Mouse (Mus musculus): Measurements from ENCODE around the gene Myo9a. TPM values are rescaled to one million over a fixed set of nuclear protein-coding genes. Genes with fewer than 3 reads are reported as not detected.
"Not testable (repeated sequence)": the region's sequence is repeated elsewhere in the genome, so short reads cannot be mapped to it uniquely, and the experiment has no call there.

The Myo9a gene
- total RNA-seq, 2 experiments from 2014 or later = 7.8 to 9.6 TPM

DNA sequence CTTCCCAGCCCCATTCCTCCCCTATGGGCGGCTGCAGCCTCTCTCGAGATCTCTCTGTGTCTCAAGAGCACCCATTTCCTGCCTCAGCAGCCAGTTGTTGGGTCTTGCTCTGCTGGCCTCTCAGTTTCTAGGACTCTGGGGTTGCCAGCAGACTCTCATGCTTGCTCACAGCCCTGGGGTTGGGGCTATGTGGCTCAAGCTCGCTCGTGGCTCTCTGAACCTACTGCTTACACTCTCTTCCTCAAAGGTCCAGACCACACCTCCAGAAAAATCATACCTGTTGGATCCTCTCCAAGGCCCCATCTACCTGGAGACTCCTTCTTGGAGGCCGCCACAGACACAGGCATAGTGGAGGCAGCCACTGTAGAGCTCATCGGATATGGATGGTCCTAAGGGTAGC lies 198.8 kb downstream of the Myo9a start:
- DNase-seq = no peak

DNA sequence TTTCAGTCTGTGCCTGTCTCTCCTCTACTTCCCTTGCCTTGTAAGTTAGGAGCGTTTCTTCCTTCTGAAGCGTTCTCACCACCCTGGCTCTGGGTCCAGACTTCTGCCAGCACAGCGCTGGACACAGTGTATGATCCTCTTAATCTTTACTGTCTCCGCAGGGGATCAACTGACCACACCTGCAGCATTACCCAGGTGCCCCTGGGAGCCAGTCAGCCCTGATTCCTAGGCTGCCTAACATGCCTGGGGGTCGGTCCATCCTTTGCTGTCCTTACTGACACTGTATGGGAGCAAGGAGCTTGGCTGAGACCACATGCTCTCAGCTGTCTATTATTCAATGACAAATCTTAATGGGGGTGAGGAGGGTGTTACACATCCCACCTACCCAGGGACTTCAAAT lies 199.3 kb downstream of the Myo9a start:
- DNase-seq = no peak

DNA sequence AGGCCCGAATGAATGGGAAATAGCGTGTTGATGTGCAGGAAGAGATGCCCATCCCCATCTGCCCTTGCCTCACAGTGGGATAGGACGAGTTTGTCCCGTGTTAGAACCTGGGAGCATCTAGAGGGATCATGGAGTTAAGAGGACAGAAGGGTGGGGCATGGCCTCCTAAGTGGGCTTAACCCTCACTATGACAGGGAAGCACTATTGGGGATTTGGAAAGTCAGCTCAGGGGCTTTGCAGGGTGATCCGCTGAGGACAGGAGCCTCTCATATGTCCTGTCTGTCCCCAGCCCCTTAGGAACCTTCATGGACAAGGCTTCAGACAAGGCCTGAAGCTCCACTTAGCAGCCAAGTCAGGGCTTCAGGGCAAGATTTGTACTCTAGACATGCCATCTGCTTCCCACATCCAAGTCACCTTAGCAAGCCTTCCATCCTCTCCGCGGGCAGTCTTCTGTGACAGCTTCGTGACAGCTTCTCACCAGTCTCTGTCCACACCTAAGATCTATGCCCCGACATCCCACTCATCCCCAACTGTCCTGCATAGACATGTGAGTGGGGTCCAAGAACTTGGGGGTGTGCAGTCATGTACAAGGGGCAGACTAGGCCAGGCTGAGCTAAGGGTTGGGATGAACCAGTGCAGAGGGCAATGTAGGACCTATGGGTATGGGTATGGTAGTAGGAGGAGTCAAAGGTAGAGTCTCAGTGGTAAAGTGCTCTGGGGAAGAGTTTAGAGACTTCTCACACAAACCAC lies 200.5 kb downstream of the Myo9a start:
- DNase-seq = no peak

DNA sequence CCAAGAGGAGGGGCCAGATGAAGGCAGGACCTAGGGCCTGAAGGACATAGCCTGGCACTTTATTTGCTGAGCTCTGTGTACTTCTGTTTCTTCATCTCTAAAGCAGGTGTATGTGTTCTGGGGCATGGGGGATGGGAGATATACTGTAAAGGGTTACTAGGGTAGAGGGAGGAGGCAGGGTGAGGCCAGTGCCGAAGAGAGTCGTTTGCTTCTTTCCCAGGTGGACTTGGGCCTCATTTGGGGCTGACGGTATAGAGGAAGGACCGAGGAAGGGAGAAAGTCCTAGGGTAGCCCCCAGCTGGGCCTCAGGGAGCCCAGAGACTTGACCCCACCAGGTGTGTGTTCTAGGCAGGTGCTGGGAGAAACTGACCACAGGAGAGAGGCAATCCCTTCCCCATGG lies 201.2 kb downstream of the Myo9a start:
- DNase-seq = no peak

DNA sequence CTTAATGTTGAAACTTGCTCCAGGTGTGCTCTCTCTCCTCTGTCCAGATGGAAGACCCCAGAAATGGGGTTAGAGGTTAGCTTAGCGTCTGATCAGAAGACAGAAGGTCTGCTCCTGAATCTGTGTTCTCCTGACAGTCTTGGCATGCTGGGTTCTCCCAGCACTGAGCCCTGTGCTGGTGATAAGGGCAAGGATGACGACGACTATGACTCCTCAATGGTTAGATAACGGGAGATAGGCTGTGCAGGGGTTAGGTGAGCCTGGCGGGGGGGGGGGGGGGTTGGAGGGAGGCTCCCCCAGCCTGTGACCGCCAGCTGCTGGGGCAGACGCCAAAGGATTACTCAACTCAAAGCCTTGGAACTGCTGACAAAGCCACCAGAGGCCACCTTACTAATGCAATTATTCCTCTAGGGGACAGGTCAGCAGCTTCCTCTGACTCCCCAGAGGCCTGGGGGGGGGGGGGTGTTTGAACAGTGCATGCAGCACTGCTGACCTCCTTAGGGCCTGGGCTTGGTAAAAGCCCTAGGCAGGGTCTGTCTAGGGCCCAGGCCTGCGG lies 201.9 kb downstream of the Myo9a start:
- DNase-seq = no peak

DNA sequence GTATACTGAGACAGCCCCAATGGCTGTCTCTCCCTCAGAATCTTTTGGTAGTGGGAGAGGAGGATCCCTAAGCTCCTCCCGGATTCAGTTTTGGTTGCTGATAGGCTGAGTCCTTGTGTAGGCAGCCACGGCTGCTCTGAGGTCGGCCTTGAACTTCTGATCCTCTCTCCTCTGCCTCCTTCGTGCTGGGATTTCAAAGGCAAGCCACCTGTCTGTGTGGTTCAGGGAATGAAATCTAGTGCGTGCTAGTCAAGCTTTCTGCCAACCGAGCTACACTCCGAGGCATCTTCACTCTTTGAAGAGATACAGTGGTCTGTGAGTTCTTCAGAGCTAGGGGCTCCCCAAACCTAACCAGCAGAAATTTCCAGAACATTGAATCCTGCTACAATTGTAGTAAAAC lies 202.9 kb downstream of the Myo9a start:
- no peak for DNase-seq

DNA sequence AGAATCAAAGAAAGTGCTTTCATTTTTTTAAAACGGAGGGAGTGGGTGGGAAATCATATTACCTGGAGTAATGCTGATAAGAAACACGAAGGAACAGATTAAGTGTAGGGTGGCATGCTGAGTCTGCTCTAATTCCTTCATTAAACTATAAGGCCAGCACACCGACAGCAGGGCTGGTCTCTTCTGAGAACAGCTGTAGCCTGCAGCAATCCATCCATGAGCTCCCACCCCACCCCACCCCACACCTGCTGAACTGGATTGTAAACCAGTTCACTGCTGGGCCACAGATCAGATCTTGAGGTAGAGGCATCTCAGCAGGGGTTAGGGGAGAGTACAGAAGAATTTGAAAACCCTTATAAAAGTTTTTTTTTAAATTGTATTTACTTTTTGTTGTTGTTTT lies 204.5 kb downstream of the Myo9a start:
- no peak for DNase-seq

DNA sequence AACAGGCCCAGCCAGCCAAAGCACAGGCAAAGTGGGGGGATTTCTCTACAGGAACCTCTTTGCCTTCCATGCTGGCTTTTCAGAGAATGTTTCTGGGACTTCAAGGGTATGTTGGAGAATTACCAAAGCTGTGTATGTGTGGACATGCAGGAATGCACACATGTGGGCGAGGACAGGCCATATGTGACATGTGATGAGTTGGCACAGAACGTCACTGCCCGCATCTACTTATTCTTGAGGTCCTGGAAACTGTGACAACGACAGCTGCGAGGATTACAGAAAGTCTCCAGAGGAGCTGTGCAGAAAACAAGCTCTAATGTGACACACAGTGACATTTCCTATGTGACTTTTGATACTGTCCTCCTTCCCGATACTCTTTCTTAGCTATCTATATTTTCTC lies 205.0 kb downstream of the Myo9a start:
- DNase-seq = no peak

DNA sequence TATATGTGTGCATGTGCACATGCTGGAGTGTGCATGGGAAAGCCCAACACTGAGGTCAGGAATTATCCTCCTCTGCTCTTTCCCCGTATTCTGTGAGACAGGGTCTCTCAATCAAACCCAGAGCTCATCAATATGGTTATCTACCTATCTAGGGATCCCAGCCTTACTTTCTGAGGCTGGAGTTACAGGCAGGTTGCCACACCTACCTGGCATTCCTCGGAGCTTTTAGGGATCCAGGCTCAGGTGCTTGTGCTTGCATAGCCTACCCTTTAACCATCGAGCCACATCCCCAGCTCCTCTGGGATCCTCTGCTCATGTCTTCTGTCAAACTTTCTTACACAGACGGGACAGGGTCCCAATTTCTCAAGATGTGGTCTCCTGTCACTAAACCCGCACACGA lies 205.8 kb downstream of the Myo9a start:
- DNase-seq = no peak

DNA sequence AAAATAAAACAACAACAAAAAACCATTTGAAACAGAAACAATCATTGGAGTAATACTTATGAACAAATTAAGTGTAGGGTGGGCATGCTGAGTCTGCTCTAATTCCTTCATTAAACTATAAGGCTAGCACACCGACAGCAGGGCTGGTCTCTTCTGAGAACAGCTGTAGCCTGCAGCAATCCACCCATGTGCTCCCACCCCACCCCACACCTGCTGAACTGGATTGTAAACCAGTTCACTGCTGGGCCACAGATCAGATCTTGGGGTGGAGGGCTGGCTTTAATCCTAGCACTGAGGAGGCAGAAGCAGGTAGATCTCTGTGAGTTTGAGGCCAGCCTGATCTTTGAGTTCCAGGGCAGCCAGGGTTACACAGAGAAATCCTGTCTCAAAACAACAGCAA lies 207.4 kb downstream of the Myo9a start:
- DNase-seq = not testable (repeated sequence)

DNA sequence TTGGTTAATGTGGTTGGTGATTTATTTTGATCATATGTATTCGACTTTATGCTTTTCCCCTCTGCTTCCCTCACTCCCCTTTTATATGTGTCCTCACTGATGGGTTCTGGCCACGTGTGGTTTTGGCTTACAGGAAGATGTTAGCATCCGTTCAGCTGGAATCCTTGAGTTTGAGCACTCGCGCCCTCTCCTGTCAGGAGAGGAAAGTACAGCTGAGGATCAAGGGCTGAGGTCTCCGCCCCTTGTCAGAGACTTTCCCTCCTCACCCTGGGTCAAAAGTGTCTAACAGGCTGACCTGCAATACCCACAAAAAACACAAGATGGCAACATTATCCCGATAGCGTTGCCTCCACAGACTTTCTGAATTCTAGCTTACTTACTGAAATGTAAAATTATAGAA lies 208.6 kb downstream of the Myo9a start:
- peak; percentile 79 for DNase-seq

DNA sequence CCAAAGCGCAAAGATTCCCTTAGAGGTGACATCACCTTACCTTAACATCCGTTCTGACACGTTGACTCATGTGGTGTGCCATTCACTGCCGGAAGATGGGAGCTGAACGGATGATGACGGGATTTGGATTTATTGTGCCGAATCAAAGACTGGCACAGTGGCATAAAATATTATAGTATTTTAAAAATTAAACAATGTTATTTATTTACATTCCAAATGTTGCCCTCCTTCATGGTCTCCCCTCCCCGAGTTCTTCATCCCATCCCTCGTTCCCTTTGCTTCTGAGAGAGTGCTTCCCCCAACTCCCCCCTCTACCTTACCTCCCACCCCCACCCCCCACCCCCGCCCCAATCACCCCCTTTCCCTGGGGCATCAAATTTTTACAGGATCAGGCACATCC lies 209.9 kb downstream of the Myo9a start, which contains the start of gene Nr2e3:
Nr2e3 (minus strand) TSS at position 101 of the 400 bp plus-strand sequence.
- DNase-seq = no peak

DNA sequence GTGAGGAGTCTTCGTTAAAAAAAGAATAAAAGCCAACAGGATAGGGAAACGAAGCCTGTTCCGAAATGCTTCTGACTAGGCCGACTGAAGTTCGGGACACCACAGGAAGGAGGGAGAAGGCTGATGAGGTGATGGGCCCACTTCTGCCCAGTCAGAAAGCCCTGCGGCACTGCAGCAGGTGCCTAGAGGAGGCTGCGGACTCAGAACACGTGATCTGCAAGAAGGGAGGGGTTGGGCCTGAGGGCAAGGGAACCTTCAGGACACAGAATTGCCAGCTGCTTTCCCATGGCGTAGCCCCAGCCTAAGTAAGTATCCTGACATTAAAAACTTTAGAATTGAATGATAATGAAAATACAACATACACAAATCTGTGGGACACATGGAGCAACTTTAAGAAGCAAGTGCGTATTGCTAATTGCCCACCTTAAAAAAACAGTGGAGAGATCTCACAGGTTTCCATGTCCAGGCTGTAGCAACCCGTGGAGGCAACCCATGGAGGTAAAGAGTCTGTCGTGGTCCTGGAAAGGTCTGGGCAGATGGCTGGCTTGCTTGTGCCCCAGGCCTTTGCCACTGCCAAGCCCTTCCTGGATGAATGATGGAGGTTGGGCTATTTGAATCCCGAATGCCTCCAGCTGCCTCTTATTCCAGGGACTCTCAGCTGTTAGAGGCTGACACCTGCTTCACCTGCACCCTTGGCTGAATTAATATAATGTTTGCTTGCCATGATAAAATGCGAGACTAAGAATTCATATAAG lies 210.7 kb downstream of the Myo9a start:
- no peak for DNase-seq

DNA sequence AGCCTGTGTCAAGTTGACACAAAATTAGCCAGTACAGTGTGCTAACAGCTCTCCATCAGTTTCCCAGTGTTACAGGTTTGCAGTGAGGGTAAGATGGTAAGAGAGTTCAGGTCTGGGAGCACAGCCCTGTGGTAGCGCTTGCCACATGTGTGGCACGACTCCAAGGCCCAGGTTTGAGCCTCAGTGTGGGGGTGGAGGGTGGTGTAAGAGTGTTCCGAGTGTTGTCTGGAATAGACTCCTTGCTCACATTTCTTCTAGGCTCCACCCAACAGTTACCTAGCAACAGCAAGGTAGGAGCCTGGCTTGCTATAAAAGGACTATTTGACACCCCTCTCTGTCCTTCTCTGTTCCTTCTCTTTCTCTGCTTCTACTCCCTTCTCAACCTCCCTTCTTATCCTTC lies 213.7 kb downstream of the Myo9a start:
- no peak for DNase-seq

DNA sequence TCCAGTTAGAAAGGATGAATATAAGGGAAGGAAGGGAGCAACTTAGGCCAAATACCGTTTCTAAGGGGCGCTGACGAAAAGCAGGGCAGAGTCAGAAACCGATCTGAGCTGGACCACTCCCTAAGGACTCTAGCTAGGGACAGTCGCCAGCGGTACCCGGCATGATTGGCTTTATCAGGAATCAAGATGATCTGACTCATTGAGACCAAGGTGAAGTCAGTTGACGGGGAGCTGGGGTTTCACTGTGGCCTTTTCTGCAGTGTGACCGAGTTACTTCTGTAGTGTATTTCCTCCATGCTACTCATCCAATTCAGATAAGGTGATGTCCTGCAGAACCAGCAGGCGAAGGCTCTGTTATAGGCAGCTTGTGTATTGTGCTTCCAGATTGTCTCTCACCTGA lies 214.3 kb downstream of the Myo9a start:
- no peak for DNase-seq

DNA sequence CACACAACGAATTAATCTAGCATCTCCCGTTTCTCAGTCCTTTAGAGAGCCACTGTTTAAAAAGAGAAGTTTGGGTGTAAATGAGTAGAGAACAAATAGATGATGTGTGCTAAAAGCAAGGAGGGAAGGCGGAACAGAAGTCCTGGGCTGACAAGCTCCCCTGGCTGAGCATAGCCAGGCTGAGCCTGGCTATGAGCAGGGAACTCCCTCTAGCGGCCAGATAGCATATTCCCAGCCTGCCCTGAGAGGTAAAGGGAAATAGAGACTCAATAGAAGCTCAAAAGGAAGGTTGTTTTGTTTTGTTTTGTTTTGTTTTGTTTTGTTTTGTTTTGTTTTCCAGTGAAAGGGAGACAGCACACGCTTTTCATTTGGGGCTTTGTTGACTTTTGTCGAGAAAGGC lies 218.7 kb downstream of the Myo9a start:
- DNase-seq = no peak

DNA sequence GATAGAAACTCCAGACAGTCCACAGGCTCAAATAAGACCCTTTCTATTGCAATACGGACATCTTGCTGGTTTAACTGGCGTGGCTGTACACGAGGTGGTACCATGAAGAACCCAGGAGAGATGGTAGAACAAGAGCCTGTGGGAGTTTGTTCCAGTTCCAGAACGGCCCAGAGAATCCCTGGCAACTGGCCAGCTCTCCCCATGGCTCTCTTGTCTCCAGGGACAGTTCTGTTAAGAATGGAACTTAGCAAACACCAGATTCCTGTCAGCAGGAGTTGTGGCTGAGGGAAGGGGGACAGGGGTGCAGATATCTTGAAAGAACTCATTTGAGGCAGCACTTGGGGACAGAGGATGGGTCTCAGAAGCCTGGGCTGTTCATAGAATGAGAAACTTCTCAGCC lies 220.6 kb downstream of the Myo9a start:
- no peak for DNase-seq

Other genes with a start within 250 kb of the Myo9a start
- 10 to 100 TPM; 21.6 to 29.0 TPM for gene Hexa, start 211.4 kb upstream of the Myo9a start, total RNA-seq (2021)
- gene Tmem202, start 211.0 kb upstream of the Myo9a start, total RNA-seq (2021) = under 1 TPM in 1 of 2 experiments, not detected in 1; 0.94 TPM
- not detected for gene Celf6, start 173.0 kb upstream of the Myo9a start, total RNA-seq (2021)
- 10 to 100 TPM; 18.6 to 20.3 TPM for gene Parp6, start 133.6 kb upstream of the Myo9a start, total RNA-seq (2021)
- 1,000 to 10,000 TPM; 2,850 to 2,853 TPM for gene Pkm, start 94.5 kb upstream of the Myo9a start, total RNA-seq (2021)
- under 1 TPM in 1 of 2 experiments, not detected in 1; 0.27 TPM for gene Gramd2, start 70.8 kb upstream of the Myo9a start, total RNA-seq (2021)
- 1 to 10 TPM; 8.9 to 9.2 TPM for gene Senp8, start 186 bp upstream of the Myo9a start, total RNA-seq (2021)
- not detected for gene Nr2e3, start 209.8 kb downstream of the Myo9a start, total RNA-seq (2021)

Data from gastrocnemius, postnatal 25 days (tissue).